Mouse (Mus musculus): ENCODE data around the gene Foxb1. TPM values are rescaled to one million over a fixed set of nuclear protein-coding genes. Genes with fewer than 3 reads are reported as not detected.

Gene Foxb1
- polyA plus RNA-seq, 1 experiment from 2014 or later = not detected

DNA sequence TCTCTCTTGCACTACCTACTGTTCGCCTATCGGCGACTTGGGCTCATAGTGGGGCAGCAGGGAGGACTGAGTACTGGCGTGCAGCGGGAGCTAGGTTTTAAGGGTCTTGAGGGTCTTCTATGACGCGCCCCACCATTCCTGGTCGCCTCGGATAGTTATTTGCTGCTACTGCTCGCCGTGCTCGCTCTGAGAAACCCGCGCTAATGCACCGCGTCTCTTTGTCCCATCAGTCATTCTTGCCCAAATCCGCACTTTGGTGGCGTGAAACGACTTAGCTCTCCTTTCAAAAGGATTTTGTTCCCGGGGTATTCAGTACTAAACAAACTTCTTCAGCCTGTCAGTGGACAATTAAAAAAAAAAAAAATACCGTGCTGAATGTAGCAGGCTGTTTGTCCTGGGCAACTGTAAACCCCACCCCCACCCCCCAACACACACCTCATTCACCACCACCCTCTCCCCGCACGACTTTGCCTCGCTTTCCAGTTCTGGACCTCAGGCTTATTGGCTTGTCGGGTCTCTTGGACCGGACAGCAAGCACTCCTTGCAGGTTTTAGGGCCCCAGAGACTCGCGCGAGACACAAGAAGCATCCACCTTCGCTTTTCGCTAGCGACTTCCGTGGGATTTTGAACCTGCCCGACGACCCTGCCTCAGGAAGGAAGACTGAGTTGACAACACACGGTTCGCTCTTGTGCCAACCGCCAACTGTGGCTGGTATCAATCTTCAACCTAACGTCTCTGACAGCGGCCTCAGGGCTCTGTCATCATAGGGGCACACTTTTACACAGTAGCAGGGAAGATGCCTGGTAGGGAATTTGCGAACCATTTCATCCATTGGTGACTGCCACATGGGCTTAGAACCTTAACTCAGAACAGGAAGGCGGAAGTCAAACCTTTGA is 4.1 kb upstream of the Foxb1 start:
- Histone ChIP-seq H3K9me3 (replicated peaks) (no peaks in the 10 kb centered on the region), H3K4me2 (no peak overlapping the region), H3K4me1 (replicated peaks) (peaks cover 14% of the 10 kb centered on the region; the same call in 1 of the 2 replicates), H3K4me3 (no peak overlapping the region), H3K9ac (no peak overlapping the region), H3K36me3 (no peaks in the 10 kb centered on the region), H3K27me3 (replicated peaks) (peaks cover 95% of the 10 kb centered on the region), H3K27ac (ENCODE audit: poor library complexity, severe bottlenecking) (no peak overlapping the region)
- under 1% methylated on average over 42 of the region's 42 CpGs for WGBS
- ATAC-seq (ENCODE audit: insufficient number of reproducible peaks, low FRiP score) = no peak

DNA sequence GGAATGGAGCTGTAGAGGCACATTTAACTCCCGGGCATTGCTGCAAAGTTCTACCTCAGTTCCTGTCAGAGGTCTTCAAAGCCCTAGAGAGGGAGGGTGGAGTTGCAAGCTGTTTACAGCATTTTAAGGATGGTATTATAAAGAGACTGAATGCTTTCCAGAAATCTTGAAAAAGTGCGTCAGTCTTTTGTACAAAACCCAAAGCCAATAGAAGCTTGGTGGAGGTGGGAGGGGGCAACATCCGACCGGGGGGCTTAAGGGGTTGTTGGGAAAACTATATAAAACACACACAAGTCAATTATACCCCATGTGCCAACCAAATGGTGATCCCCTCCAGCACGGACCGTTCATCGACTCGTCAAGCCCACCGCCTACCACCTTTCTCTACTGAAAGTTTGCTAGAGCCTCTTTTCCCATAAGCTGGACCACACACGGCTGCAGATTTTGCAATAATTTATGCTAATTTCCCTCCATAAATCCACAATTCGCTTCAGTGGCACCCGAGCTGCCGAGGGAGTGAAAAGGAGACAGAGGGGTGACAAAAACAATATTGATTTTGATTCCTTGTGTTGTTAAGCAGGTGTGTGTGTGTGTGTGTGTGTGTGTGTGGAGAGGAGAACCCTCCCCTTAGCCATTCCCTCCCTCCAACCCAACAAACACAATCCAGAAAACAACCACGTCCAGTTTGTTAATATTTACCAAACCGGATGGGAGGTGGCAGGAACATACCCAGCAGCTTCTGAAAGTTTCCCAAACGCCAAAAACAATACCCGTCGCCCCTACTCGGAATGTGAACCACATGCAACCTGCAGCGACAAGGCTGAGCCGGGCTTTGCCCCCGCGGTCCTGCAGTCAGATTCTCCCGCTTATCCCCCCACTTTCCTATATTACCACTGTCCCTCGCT is 3.2 kb upstream of the Foxb1 start:
- Histone ChIP-seq H3K9ac (no peak overlapping the region), H3K4me2 (no peak overlapping the region), H3K27ac (ENCODE audit: poor library complexity, severe bottlenecking) (no peak overlapping the region), H3K4me3 (no peak overlapping the region), H3K9me3 (replicated peaks) (no peaks in the 10 kb centered on the region), H3K36me3 (no peaks in the 10 kb centered on the region), H3K4me1 (replicated peaks) (peaks cover 17% of the 10 kb centered on the region; the same call in 1 of the 2 replicates), H3K27me3 (replicated peaks) (peaks cover 95% of the 10 kb centered on the region)
- ATAC-seq (ENCODE audit: insufficient number of reproducible peaks, low FRiP score) = no peak
- 1% methylated on average over 25 of the region's 25 CpGs for WGBS

DNA sequence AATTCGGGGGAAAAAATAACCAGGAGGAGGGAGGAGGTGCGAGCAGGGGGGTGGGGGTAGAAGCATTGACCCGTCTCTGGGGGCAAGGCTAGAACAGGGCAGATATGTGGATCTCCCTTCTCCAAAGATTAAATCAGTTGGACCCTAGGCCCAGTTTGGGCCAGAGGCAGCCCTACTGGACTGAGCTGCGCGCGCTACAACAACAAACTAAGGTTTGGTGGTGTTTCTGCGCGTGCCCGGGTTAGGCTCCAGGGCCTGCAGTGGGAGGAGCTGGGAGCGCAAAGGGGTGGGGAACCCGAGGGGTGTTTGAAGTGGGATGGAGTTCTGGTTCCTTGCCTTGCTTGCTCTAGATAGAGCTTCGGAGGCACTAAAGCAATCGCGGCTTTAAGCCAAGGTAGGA is 2.0 kb upstream of the Foxb1 start:
- Histone ChIP-seq H3K9me3 (replicated peaks) (no peaks in the 10 kb centered on the region), H3K27me3 (replicated peaks) (peaks cover 91% of the 10 kb centered on the region), H3K4me1 (replicated peaks) (peaks cover 17% of the 10 kb centered on the region; the same call in 1 of the 2 replicates), H3K36me3 (no peaks in the 10 kb centered on the region), H3K4me3 (no peak overlapping the region), H3K4me2 (no peak overlapping the region), H3K9ac (no peak overlapping the region), H3K27ac (ENCODE audit: poor library complexity, severe bottlenecking) (no peak overlapping the region)
- WGBS = 1% methylated on average over 14 of the region's 14 CpGs
- no peak for ATAC-seq (ENCODE audit: insufficient number of reproducible peaks, low FRiP score)

DNA sequence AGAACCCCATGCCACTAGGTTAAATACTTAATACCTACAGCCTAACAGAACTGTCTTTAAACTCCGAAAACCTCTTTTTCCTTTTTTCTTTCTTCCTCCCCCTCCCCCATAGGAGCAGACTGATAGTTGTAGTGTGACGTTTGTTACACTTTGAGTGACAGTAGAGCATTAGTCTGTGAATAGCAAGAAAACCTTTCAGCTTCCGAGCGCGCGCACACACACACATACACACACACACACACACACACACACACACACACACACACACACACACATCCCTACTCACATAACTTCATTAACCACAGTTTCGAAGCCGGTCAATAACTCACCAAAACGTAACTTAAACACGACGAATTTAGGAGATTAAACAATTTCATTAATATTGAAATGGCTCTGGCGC is 1.5 kb upstream of the Foxb1 start:
- H3K4me3 ChIP-seq = no peak overlapping the region
- no peaks in the 10 kb centered on the region for H3K36me3 ChIP-seq
- 1% methylated on average over 12 of the region's 12 CpGs for WGBS
- no peak overlapping the region for H3K27ac ChIP-seq (ENCODE audit: poor library complexity, severe bottlenecking)
- peaks cover 17% of the 10 kb centered on the region; the same call in 1 of the 2 replicates for H3K4me1 ChIP-seq (replicated peaks)
- no peak for ATAC-seq (ENCODE audit: insufficient number of reproducible peaks, low FRiP score)
- no peak overlapping the region for H3K9ac ChIP-seq
- H3K9me3 ChIP-seq (replicated peaks) = no peaks in the 10 kb centered on the region
- peaks cover 89% of the 10 kb centered on the region for H3K27me3 ChIP-seq (replicated peaks)
- no peak overlapping the region for H3K4me2 ChIP-seq

DNA sequence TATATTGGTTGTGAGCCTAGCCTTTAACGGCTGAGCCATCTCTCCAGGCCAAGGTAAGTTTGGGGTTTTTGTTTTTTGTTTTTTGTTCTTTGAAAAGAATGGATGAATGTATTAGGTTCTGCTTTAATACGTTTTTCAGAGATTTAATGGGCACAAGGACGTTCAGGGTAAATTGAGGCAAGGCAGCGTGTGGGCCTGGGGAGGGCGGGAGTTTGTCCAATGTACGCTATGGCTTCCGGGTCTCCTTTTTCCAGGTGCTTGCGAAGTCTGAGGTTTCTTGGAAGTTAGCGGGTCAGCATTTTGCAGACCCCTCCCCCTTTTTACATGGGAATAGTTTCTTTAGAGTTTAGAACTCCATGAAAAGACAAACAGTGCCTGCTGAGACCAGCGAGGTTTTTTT is 829 bp upstream of the Foxb1 start:
- H3K4me2 ChIP-seq = no peak overlapping the region
- no peaks in the 10 kb centered on the region for H3K9me3 ChIP-seq (replicated peaks)
- WGBS = 2% methylated on average over 10 of the region's 10 CpGs
- peaks cover 90% of the 10 kb centered on the region for H3K27me3 ChIP-seq (replicated peaks)
- no peak overlapping the region for H3K4me3 ChIP-seq
- H3K9ac ChIP-seq = no peak overlapping the region
- H3K27ac ChIP-seq (ENCODE audit: poor library complexity, severe bottlenecking) = no peak overlapping the region
- H3K4me1 ChIP-seq (replicated peaks) = peaks cover 17% of the 10 kb centered on the region; the same call in 1 of the 2 replicates
- H3K36me3 ChIP-seq = no peaks in the 10 kb centered on the region
- ATAC-seq (ENCODE audit: insufficient number of reproducible peaks, low FRiP score) = no peak

DNA sequence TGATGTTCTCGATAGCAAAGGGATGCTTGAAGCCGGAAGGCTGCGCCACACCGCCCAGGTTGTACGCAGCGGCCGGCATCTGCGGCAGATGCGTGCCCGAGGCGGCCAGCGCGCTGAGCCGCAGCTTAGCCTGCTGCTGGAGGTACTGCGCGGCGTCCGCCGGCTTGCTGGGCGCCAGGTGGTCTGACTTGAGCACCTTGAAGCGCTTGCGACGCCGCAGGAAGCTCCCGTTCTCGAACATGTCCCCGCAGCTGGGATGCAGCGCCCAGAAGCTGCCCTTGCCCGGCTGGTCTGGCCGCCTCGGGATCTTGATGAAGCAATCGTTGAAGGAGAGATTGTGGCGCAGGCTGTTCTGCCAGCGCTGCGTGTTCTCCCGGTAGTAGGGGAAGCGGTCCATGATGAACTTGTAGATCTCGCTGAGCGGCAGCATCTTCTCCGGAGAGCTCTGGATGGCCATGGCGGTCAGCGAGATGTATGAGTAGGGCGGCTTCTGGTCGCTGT is 969 bp downstream of the Foxb1 start:
- under 1% methylated on average over 44 of the region's 44 CpGs for WGBS
- H3K4me2 ChIP-seq = peak overlapping the region; percentile 4; the same call in 1 of the 2 replicates
- 0 out of 2 replicates have a peak overlapping the region, but pooled peaks have one; percentile 2 for H3K4me3 ChIP-seq
- peaks cover 90% of the 10 kb centered on the region for H3K27me3 ChIP-seq (replicated peaks)
- no peaks in the 10 kb centered on the region for H3K36me3 ChIP-seq
- H3K27ac ChIP-seq (ENCODE audit: poor library complexity, severe bottlenecking) = no peak overlapping the region
- H3K9me3 ChIP-seq (replicated peaks) = no peaks in the 10 kb centered on the region
- peaks cover 17% of the 10 kb centered on the region; the same call in 1 of the 2 replicates for H3K4me1 ChIP-seq (replicated peaks)
- no peak overlapping the region for H3K9ac ChIP-seq
- no peak for ATAC-seq (ENCODE audit: insufficient number of reproducible peaks, low FRiP score)

DNA sequence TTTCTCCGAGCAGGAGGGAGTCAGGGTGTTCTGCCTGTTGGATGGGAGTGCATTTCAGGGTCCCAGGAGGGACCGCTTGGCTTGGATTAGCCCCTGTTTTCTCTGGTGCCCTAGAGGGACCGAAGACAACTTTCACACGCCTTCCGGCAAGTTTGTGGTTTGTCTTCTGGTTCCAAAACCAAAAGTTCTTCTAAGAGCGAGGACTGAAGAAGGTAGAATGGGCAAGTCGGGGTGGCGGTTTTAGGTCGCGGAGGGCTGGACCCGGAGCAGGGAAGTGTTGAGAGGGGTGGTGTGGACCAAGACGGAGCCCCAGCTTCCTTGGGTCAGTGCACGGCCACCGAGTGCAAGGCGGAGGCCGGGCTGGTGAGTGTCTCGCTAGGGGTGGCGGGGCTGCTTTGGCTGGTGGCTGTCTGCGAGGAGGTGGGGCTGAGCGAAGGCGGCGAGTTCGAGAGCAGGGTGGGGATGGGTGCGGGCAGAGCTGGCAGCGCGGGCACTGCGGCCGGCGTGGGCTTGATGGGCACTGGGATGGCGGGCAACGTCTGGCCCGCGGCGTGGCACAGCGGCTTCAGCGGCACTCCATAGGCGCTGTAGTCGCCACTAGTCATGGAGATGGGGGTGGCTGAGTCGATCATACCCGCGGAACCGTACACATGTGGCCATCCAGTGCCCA is 1.7 kb downstream of the Foxb1 start:
- ATAC-seq (ENCODE audit: insufficient number of reproducible peaks, low FRiP score) = no peak
- no peak overlapping the region for H3K4me2 ChIP-seq
- WGBS = under 1% methylated on average over 42 of the region's 42 CpGs

DNA sequence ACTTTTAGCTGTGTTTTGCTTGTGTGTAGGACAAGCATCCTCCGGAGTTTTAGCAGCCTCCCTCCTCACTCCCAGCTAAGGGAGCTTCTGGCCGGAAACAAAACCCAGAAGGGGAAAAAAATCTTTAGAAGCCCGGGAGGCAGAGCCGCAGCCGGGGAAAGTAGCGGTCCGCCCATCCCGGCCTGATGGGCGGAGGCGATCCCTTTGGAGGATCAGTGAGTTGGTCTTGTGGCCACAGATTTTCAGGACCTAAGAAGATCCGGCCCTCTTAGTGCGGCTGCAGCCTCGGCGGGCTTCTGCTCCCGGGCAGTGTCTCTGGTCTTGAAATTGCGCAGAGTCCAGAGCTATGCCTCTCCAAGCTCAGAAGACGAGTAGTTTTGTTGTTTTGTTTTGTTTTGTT is 2.2 kb downstream of the Foxb1 start:
- peaks cover 14% of the 10 kb centered on the region; the same call in 1 of the 2 replicates for H3K4me1 ChIP-seq (replicated peaks)
- 0% methylated on average over 17 of the region's 17 CpGs for WGBS
- H3K4me2 ChIP-seq = no peak overlapping the region
- H3K27ac ChIP-seq (ENCODE audit: poor library complexity, severe bottlenecking) = no peak overlapping the region
- H3K4me3 ChIP-seq = no peak overlapping the region
- H3K36me3 ChIP-seq = no peaks in the 10 kb centered on the region
- peaks cover 89% of the 10 kb centered on the region for H3K27me3 ChIP-seq (replicated peaks)
- H3K9ac ChIP-seq = no peak overlapping the region
- no peak for ATAC-seq (ENCODE audit: insufficient number of reproducible peaks, low FRiP score)
- no peaks in the 10 kb centered on the region for H3K9me3 ChIP-seq (replicated peaks)

More for the DNA sequence above, 1.7 kb downstream of the Foxb1 start:
- Histone ChIP-seq H3K36me3 (no peaks in the 10 kb centered on the region), H3K4me3 (0 out of 2 replicates have a peak overlapping the region, but pooled peaks have one; percentile 1), H3K9ac (no peak overlapping the region), H3K9me3 (replicated peaks) (no peaks in the 10 kb centered on the region), H3K27ac (ENCODE audit: poor library complexity, severe bottlenecking) (no peak overlapping the region), H3K4me1 (replicated peaks) (peaks cover 14% of the 10 kb centered on the region; the same call in 1 of the 2 replicates), H3K27me3 (replicated peaks) (peaks cover 90% of the 10 kb centered on the region)

DNA sequence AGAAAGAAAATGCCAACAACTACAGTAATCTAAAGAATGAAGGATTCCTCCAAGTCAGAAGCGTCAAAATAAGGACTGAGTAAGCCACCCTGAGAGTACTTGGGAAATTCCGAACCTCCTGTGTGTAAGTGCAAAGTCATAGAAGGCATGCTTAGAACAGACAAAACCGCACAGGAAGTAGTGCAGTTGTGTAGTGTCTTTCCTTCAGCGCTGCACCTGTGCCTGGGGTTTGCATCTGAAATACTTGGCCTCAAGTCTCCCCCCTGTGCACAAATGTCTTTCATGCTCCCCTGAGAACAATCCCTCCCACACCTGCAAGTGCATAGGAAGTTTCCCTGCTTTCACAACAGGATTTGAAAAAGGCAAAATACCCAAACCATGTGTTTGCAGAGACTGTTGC is 3.5 kb downstream of the Foxb1 start:
- H3K9me3 ChIP-seq (replicated peaks) = no peaks in the 10 kb centered on the region
- H3K4me3 ChIP-seq = no peak overlapping the region
- no peak overlapping the region for H3K4me2 ChIP-seq
- WGBS = 5% methylated on average over 4 of the region's 4 CpGs
- H3K27ac ChIP-seq (ENCODE audit: poor library complexity, severe bottlenecking) = no peak overlapping the region
- H3K4me1 ChIP-seq (replicated peaks) = peaks cover 14% of the 10 kb centered on the region; the same call in 1 of the 2 replicates
- peaks cover 85% of the 10 kb centered on the region for H3K27me3 ChIP-seq (replicated peaks)
- H3K9ac ChIP-seq = no peak overlapping the region
- no peak for ATAC-seq (ENCODE audit: insufficient number of reproducible peaks, low FRiP score)
- H3K36me3 ChIP-seq = no peaks in the 10 kb centered on the region

DNA sequence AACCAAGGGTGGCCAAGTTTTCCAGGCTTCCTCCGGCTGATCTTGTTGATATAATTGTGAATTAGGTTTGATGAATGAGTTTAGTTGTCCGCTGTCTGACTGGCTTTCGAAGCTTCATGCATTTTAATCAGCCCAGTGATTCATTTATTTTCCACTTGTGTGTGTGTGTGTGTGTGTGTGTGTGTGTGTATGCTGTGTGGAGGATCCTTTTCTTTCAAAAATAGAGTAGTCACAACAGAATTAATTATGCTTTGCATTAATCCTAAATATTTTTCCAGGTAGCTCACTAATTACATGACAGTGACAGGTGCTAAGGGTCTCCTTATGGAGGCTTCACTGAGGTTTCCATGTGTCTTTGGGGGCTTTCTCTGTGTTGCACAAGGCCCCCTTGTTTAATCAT is 4.3 kb downstream of the Foxb1 start:
- 28% methylated on average over 3 of the region's 3 CpGs for WGBS
- H3K27ac ChIP-seq (ENCODE audit: poor library complexity, severe bottlenecking) = no peak overlapping the region
- peaks cover 83% of the 10 kb centered on the region for H3K27me3 ChIP-seq (replicated peaks)
- no peak overlapping the region for H3K4me3 ChIP-seq
- ATAC-seq (ENCODE audit: insufficient number of reproducible peaks, low FRiP score) = no peak
- no peaks in the 10 kb centered on the region for H3K9me3 ChIP-seq (replicated peaks)
- no peak overlapping the region for H3K9ac ChIP-seq
- H3K4me1 ChIP-seq (replicated peaks) = peaks cover 14% of the 10 kb centered on the region; the same call in 1 of the 2 replicates
- no peaks in the 10 kb centered on the region for H3K36me3 ChIP-seq
- H3K4me2 ChIP-seq = no peak overlapping the region
